Mouse (Mus musculus) layer of hippocampus, adult 18-20 months (tissue): Measurements from ENCODE around the gene Met. TPM values are rescaled to one million over a fixed set of nuclear protein-coding genes. Genes with fewer than 3 reads are reported as not detected.

Experiments used
- DNase-seq, 2 experiments: peaks; one replicate each; pipeline ENCODE4 v3.0.0; 2022; ENCODE audit warnings: low spot score in 2 of 2
- long read RNA-seq: library from polyadenylated mRNA; stranded (forward); transcript quantifications from one replicate; pipeline ENCODE4 v2.0.0, GENCODE M21; 2021
- total RNA-seq, 2 experiments: library from RNA; stranded (reverse); gene quantifications; 2 replicates each; pipeline ENCODE4 v1.2.3; 2021

The Met gene
- total RNA-seq = 1 to 10 TPM; 1.7 to 3.2 TPM
- long read RNA-seq, partial matches to known transcripts = 0 of 1 reads
- long read RNA-seq, other reads (novel, unspliced or antisense) = 1 of 1 reads

DNA sequence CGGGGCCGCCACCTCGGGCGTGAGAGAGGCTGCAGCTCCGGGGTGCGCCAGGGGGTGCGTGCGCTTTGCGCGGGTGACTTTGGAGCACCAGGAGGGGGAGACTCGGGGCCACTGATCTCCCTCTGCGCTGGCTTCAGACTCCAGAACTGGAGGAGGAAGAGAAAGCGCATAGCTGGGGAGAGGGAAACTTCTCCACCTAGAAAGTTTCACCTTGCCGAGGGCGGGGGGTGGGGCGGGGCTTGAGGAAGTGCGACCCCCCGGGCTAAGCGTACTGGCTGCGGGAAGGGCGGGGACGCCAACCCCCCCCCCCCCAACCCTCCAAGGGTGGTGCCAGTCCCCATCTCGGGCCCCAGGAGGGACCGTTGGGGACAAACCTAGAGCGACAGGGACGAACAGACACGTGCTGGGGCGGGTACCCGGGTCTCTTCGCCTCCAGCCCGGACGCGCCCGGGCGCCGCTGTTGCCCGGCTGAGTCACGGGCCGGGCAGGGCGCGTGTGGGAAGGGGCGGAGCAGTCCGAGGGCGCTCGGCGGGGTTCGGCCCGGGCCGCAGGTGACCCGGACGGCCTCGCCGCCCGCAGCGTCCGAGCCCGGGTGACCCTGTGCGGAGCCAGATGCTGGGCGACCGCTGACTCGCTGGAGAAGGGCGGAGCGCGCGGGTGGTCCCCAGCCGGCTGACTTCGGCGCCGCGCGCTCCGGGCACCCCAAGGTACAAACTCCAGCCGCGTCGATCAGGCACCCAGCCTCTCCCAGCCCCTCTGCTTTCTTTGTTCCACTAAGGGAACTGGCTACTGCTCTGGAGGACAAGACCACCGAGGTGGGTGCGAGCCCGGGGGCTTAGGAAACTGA is at the start of gene Met:
Gene Met, plus strand, starts transcription at position 367 of the 847 bp plus-strand sequence.
- no peak for DNase-seq

DNA sequence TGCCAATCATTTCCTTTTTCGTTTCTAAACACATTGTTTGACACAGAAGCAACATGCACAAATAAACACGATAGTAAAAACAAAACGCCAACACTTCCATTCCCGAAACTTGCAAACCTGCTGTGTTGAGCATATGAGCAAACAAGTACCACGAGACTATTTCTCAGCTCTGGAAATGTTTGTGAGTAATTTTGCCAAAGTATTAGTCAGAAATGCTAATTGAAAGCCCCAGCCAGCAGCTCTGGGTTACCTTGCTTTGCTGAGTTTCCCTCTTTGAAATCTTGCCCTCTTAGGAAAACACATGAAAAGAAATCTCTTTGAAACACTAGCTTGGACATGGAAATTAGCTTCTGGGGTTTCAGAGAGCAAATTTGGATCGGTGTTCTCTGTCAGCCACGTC is 45.4 kb upstream of the Met start:
- DNase-seq = peak; percentile 3 to 53

DNA sequence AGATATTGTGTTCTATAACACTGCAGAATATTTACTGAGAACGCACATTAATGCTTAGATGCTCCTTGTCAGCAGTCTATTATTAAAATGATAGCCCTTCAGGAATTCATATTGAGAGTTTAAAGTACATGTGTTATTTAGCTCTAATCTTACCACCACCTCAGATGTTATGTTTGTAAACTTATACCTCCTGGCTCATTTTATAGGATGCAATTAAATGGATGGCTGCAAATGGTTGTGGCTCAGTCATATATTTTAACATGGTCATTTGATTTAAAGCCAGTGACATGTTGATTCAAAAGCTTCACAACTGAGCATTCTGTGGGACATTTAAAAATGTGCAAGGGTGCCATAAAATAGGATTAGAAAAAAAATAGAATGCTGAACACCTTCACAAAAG is 41.2 kb upstream of the Met start:
- DNase-seq = no peak

DNA sequence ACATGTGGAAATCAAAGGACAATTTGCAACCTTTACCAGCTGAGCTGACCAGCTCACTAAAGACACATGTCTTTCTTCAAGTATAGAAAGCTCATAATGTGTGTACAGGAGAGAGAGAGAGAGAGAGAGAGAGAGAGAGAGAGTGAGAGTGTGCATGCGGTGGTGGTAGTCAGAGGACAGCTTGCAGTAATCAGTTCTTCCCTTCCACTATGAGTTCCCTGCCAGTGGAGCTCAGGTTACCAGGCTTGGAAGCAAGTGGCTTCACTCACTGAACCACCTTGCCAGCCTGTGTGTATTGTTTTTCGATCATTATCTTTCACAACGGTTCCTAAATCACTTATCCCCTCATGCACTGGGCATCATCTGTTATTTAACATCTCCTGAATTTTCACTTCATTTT is 34.6 kb upstream of the Met start:
- no peak for DNase-seq

DNA sequence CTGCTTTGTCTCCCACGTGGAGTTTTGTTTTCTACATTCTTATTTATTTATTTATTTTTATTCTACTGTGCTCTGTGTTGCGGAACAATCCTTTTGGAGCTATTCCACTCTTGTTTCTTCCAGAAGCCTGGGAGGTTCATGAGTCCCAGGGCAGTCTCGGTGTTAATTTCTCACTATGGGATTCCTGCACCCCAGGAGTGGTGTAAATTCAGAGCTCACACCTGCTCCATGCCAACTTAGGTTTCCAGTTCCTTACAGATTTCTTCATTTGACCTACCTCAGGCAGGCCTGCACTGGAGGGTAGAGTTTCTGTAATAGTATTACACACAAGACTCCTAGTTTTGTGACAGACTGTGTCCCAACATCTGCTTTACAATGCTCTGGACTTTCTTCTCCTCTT is 34.0 kb upstream of the Met start:
- DNase-seq = no peak

DNA sequence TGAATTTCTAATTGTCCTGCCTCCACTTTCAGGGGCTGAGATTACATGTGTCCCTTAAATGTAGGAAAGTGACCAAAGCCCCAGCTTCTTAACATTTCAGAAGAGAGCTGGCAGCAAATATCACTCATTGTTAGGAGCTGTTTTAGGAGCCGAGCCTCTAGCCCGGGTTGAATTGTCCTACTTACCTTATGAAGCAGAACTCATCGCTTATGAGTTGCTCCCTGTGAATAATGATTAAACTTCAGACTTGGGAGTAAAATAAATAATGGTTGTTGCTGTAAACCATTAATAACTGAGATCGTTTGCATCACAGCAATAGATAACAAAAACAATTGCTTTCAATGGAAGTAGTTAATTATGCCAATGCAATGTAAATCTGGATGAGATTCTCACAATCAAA is 20.3 kb upstream of the Met start:
- no peak for DNase-seq

DNA sequence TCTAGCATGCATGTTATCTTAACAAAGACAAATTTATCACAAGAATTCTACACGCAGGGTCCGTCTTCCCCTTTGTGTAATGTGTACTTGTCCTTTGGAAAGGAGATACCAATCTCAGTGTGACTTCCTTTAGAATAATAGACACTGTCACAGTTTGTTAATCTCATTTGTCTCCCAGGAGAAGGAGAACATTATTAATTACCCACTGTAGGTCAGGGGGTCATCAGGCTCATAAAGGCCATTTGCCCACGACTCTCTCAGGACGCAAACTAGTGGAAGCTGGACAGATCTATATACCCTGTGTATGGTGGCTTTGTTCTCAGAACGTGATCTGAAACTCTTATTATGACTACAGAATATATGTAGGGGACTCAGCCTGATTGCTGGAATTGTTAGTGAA is 12.3 kb upstream of the Met start:
- DNase-seq = no peak

DNA sequence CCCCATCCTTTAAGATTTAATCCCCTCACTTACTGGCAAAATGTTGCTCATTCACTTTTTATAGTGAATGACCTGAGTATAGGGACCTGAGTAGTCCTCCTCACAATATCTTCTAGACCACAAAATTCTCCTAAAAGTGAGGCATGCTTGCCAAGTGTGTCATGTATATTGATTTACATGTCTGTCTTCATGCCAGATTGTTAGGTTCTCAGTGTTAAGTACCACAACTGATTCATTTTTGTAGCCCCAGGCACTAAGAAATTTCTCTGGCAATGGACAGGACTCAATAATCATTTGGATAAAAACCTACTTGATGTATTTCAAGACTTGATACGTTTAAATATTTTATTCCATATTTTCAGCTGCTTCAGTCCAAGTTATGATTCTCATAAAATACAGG is 8.5 kb upstream of the Met start:
- DNase-seq = no peak

DNA sequence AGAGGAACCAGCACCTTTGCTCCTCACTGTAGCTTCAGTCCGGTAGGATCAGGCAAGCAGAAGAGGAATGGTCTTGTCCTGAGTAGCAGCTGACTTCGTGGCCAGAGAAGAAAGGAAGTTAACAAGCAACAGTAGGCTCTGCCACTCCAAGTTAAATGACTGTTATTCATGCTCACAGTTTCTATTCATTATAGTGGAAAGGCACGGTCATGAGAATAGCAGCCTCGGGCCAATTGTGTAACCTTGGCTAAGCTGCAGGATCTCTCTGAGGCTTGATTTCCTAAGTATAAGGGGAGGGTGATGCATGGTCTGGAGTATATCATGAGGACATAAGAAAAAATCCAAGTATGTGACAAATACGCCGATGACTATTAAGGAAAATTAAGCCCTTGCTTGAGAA is 4.0 kb upstream of the Met start:
- no peak for DNase-seq

DNA sequence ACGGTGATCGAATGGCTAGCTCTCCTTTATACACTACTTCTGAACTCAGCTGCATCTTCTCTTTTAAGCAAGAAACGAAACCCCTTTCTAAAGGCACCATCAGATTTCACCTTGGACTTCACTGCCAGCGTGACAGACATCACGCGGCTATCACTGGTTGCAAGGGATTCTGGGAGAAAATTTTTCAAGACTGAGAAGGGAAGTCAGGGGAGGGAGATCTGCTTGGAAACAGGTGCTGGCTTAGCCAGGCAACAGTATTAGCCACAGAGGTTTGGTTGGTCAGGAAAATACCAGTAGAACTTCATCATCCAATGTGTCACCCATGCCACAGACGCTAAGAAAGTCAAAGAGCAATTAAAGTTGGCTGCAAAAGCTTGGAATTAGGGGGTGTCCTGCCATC is 2.2 kb upstream of the Met start:
- DNase-seq = no peak

DNA sequence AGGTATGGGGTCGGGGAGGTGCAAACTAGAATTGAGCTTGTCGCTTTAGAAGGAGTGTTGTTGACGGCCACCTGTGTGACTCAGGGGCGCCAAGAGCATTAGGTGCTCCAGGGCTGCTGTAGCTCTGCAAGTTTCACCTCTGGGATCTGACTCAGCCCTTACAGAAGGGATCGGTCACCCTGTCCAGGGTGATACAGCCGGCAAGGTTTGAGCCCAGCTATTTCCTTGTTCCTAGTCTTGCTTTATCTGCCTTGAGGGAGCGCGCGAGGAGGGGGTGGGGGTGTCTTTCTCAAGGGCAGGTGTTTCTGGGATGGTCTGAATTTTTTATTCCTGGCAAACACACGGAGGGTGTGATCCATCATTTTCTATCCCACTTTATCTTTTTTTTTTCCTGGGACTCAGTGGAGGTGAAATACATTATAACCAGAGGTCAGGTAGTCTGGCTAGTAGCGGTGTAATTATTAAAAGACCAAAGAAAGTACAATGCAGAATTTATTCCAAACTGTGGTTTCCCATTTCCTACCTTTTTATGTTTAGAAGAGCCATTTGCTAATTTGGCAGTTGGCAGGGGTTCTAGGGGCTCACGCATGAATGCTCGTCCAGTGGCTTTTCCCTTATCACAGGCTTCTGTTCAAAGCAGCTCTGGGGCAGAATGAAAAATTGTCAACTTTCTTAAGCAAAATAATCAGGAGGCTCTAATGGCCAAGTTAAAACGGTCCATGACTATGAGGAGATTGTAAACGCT is 853 bp downstream of the Met start:
- no peak for DNase-seq

DNA sequence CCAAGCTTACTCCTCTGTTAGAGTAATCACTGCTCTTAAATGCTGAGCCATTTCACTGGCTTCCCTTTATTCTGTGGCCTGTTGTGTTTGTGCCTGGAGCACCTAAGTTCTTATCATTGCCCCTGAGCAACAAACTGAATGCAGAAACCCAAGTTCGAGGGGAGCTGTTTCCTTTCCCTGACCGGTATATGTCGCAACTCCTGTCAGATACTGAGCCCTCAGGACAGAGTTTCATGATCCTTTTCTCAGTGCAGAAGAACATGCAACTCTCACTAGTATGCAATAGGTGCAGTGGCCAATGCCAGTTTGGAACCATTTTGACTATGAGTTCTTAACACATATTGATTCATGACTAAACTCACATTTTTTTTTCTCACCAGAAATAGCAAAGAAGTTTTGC is 2.9 kb downstream of the Met start:
- no peak for DNase-seq

DNA sequence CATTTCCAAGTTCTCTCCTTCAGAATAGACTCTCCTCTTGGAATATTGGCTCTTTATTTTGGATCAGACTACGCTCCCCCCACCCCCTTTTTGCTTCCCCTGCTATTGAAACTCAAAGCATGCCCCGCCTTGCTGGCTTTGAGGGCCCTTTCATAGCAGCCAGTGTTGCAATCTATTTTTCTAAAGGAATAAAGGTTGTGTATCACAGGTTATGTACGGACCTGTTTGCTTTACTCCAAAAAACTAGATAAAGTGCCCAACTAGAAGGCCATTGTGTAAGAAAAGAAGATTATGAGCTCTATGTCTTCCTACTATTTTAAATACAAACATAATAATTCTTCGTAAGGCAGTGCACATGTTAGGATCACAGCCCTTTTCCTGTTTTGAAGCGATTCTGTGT is 5.4 kb downstream of the Met start:
- DNase-seq = no peak

DNA sequence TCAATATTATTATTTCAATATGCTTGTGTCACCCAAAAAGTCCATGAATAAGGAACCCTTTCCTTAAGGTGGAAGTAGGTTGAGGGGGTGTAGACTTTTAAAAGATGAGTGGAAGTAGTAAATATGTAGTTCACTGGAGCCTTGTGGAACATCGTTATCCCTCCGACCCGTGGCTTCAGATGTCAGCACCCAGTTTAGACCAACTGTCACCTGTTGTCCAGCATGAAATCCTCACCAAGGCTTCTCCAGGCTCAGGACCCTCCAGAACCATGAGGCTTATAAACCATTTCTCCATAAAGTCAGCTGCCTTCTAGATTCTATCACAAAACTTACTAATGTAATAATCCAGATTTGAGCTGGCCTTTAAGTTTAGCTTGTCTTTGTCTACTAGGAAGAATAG is 9.5 kb downstream of the Met start:
- DNase-seq = no peak

DNA sequence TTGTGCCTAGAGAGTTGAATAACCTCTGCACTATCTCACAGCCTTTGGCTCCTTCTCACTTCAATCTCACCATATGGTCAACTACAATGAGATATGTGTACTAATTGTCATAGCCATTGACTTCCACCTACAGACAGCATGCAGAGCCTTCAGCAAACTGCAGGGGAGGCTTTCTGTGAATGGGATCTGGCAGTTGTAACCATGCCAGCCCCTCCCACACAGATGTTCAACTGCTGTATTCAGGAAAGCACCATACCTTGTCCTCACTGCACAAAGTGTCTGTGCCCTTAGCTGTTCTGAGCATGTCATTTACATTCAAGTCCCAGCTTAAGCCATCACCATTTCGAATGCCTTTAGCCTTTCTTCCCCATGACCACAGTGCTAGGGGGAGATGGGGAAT is 14.2 kb downstream of the Met start:
- no peak for DNase-seq

DNA sequence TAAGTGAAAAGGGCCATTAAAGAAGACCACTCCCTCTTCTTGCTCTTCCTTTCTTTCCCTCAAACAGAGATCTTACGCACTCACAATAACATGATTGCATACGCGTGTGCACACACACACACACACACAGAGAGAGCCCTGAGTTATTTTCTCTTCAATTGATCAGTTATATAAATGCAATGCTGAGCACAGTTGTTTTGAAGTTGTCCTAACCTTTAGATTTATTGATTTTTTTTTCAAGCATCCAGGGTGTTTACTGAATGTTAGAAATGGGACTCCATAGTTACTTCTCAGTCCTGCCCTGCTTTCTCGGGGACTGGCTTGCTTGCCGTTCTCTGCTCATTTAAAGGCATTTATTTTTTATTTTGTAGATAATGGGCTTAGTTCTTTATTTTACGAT is 14.7 kb downstream of the Met start:
- DNase-seq = no peak

DNA sequence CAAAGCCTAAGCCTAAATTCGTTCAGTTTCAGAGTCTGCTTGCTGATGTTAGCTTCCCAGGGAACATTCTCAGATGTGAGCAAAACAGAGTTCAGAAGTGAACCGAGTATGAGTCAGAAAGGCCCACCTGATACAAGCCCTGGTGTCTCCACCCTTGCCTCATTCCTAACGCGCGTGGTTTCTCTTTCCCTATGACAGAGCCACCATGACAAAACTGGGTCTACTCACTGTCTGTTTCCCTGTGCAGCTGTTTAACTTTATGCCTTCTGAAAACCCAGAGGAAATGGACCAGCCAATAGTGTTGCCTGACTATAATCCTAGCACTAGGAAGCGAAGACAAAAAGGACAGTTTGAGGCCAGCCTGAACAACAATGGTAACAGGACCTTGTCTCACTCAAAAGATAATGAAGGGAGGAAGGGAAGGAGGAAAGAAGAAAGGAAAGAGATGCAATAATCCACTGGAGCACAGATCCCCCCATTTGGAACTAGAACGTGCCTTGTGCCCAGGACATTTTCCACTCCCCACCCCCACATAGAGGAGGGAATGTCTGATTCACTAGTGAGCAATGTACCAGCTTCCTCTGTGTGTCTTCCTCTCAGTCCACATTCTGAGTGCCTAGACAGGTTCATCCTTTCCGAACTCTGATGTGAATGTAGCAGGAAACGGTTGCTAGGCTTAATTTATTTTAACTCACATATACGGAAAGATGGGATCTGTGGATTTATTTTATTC is 15.4 kb downstream of the Met start:
- DNase-seq = no peak

DNA sequence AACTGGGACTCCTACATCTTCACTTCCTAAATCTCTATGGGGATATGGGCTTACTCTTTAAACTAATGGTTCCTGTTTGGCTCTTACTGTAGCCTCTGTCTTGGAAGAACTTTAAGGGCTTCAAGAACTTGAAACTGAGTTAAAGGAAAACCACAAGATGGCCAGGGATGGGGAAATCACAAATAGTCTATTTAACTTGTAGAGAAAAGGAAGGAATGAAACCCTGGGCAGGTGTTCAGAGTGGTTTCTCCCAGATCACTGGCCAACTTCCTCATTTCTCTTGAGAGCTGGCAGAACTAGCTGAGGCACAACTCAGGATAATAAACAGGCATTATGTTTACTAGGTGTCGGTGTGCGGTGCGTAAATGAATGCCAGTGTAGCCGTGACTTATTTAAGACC is 17.5 kb downstream of the Met start:
- no peak for DNase-seq

DNA sequence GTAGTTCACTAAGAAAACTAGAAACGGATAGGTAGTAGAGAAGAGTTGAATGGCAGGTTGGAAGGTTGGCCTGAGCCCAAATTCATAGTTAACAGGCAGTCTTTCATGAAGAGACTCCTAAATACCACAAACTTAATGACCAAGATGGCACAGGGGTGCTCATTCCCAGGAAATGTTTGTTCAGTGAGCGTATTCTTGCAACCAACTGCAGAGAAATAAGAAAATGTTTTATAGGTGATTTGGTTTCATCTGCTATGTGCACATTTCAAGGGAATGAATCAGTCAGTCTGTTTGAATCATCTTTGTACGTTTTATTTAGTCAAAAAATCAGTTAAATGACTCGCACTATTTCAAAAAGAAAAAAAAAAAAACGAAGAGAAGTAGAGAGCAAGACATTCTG is 21.6 kb downstream of the Met start:
- DNase-seq = no peak

DNA sequence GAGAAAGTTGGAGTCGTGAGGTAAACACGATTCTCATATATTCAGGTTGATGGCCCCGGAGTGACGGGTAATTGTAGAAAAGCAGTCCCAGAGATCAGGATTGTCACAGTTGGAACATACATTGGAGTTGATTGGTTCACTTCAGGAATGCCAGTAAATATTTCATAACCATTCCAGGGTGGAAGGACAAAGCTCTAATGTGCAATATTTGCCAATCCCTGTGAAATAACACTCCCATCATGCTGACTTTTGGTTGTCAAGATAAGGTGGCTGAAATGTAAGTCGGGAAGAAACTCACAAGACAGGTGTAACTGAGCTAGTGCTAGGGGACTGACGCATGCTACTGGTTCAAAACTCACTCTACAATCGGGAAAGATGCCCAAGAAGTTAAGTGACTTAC is 22.2 kb downstream of the Met start:
- no peak for DNase-seq

DNA sequence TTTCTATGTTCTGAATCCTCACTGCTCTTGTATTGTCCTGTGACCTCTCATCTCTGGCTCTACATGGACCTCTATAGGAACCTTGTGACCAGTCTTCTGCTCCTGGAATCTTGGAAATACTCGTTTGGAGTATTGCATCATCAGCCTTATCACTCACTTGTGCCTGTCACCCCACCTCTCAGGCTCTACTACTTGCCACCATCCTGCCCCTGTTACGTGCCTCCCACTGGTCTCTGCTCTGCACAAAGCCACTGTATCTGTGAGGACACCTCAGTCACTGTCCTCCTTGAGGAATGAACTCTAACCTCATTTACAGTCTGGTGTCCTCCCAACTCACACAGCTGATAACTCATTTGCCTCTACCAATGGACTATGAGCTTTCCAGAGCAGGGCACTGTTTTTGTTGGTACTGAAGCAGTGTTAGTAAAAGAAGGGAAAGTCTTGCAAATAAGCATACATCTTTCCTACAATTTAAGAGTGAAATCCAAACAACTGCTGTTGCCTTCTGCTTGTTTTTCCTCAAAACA is 24.8 kb downstream of the Met start:
- no peak for DNase-seq

DNA sequence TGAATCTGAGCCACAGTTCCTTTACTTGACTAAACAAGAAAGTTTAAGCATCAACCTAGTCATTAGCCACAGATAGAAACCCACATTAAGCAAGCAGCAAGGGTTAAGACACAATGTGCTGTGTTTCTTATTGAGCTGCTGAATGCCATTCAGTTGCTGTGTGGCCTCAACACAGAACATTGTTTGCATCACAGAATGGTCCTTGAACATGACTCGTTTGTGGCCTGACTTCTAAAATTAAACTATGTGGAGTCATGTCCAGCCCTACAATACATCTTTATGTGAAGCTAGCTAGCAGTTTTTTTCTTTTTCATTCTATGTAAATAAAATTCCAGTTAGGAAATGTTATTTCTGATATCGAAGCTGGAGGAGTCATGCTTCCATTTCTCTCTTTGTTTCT is 27.2 kb downstream of the Met start:
- no peak for DNase-seq
